Mouse (Mus musculus) CH12.LX (cell line): ENCODE results near the gene Rap1b.

ENCODE experiments used
- ETS1 ChIP-seq: conservative IDR thresholded peaks from 2 replicates; pipeline ENCODE4 v1.6.1; 2012; ENCODE audit warnings: low read depth, mild to moderate bottlenecking, inconsistent platforms, low read length, improper control_type of control experiment, moderate library complexity
- MYC ChIP-seq: IDR thresholded peaks from 2 replicates; pipeline ENCODE4 v1.6.1; 2011; ENCODE audit warnings: low read depth, mild to moderate bottlenecking, improper control_type of control experiment, low read length
- POLR2A ChIP-seq: IDR thresholded peaks from 2 replicates; pipeline ENCODE4 v1.6.1; 2011; ENCODE audit warnings: low read depth, mild to moderate bottlenecking, improper control_type of control experiment, low read length
- RCOR1 ChIP-seq: conservative IDR thresholded peaks from 2 replicates; pipeline ENCODE4 v1.6.1; 2012; ENCODE audit warnings: low read depth, mild to moderate bottlenecking, inconsistent platforms, low read length, improper control_type of control experiment
- TCF12 ChIP-seq: IDR thresholded peaks from 2 replicates; pipeline ENCODE4 v1.6.1; 2014; ENCODE audit warnings: low read depth, mild to moderate bottlenecking, inconsistent platforms, low read length, improper control_type of control experiment

- TF ChIP-seq RCOR1, result no peak
- TF ChIP-seq POLR2A, result no peak
- no peak for TF ChIP-seq ETS1
- no peak for TF ChIP-seq TCF12
- no peak for TF ChIP-seq MYC
Measured at GRCm38 (mm10) chr10:117774011-117774816, 71.6 kb downstream of the Rap1b start.
